8 mouse cellular contexts compared by ENCODE assay signal in the genomic region with DNA sequence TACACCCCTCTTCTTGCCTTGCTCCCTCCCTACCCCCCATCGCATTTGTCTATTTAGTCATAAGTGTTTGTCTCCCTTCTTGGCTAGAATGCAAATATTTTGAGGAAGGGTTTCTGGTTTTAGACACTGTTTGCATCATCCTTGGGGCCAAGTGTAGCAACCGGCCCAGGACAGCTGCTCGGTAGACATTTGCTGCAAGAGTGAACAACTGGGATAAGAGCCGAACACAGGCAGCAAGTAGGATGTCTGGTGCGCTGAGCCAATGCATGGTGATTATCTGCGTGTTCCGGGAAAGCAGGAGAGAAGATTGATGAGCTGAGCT. TPM values are rescaled to one million over a fixed set of nuclear protein-coding genes. Genes with fewer than 3 reads are reported as not detected.
A peak's percentile ranks its signal among the peaks of the same experiment; 100 is the strongest.
DNase-seq lines count a peak whose midpoint lies in the region; ATAC-seq and TF ChIP-seq lines count a peak whose summit lies in the region.

No protein-coding gene starts in this region.

- no peaks in the 10 kb centered on the region for H3K27me3 ChIP-seq in limb, embryonic 12.5 days
- H3K27me3 ChIP-seq in midbrain, embryonic 16.5 days (ENCODE audit: control insufficient read depth, insufficient read depth, low read depth, low read length), result no peaks in the 10 kb centered on the region

- peak overlapping the region; percentile 100 for H3K27ac ChIP-seq in layer of hippocampus, adult 2 months
- H3K27ac ChIP-seq in bone marrow macrophage, adult 2 months (ENCODE audit: insufficient read depth, low read depth, low read length), result no peak overlapping the region
- no peak overlapping the region for H3K27ac ChIP-seq in limb, embryonic 12.5 days
- H3K27ac ChIP-seq in midbrain, embryonic 16.5 days (ENCODE audit: low read length), result no peak overlapping the region

- H3K9ac ChIP-seq in limb, embryonic 12.5 days (replicated peaks), result peak overlapping the region; percentile 96
- no peak overlapping the region for H3K9ac ChIP-seq in midbrain, embryonic 16.5 days (ENCODE audit: low read depth, low read length)

- TF ChIP-seq CTCF in layer of hippocampus, adult 2 months (conservative IDR thresholded peaks at IDR 0.05), result no peak
- TF ChIP-seq CTCF in bone marrow macrophage, adult 2 months (IDR thresholded peaks at IDR 0.05; ENCODE audit: low read depth, low read length), result no peak

- no peak overlapping the region; the same call in 1 of the 2 replicates for H3K4me3 ChIP-seq in layer of hippocampus, adult 2 months
- H3K4me3 ChIP-seq in bone marrow macrophage, adult 2 months (ENCODE audit: insufficient read depth, low read length), result peak overlapping the region; percentile 85
- H3K4me3 ChIP-seq in limb, embryonic 12.5 days (replicated peaks), result peak overlapping the region; percentile 79
- H3K4me3 ChIP-seq in midbrain, embryonic 16.5 days (ENCODE audit: low read depth, low read length), result no peak overlapping the region

- no peak for ATAC-seq in limb, embryonic 12.5 days (ENCODE audit: insufficient number of reproducible peaks, insufficient read depth, low FRiP score, low TSS enrichment, low read depth)
- no peak for ATAC-seq in midbrain, embryonic 16.5 days

- H3K9me3 ChIP-seq in limb, embryonic 12.5 days, result no peaks in the 10 kb centered on the region
- no peaks in the 10 kb centered on the region for H3K9me3 ChIP-seq in midbrain, embryonic 16.5 days (replicated peaks; ENCODE audit: control insufficient read depth, low read length, poor library complexity, severe bottlenecking)

- no peaks in the 10 kb centered on the region for H3K36me3 ChIP-seq in limb, embryonic 12.5 days
- no peaks in the 10 kb centered on the region for H3K36me3 ChIP-seq in midbrain, embryonic 16.5 days (ENCODE audit: control insufficient read depth, insufficient read depth, low read length)

- peaks cover 22% of the 10 kb centered on the region for H3K4me1 ChIP-seq in bone marrow macrophage, adult 2 months (ENCODE audit: control insufficient read depth, insufficient read depth, low read length)
- peaks cover 25% of the 10 kb centered on the region for H3K4me1 ChIP-seq in limb, embryonic 12.5 days (replicated peaks)
- peaks cover 34% of the 10 kb centered on the region for H3K4me1 ChIP-seq in midbrain, embryonic 16.5 days (ENCODE audit: control insufficient read depth, insufficient read depth, low read length)

- TF ChIP-seq POLR2A in bone marrow macrophage, adult 2 months (IDR thresholded peaks at IDR 0.05; ENCODE audit: borderline replicate concordance, low read depth, low read length), result no peak

- DNase-seq in layer of hippocampus, adult 2 months (ENCODE audit: low spot score in 2 of 2), result no peak
- no peak for DNase-seq in layer of hippocampus, adult 8-10 months (ENCODE audit: low spot score in 2 of 2)
- peak; percentile 39 to 51 for DNase-seq in heart, adult 9 months (ENCODE audit: low spot score in 2 of 2)
- DNase-seq in spleen, postnatal 4 days (ENCODE audit: low spot score in 2 of 2), result no peak
- no peak for DNase-seq in frontal cortex, postnatal 25 days (ENCODE audit: low spot score in 2 of 2)

- WGBS in limb, embryonic 12.5 days, result 67% methylated on average over 7 of the region's 7 CpGs
- 82% methylated on average over 7 of the region's 7 CpGs for WGBS in midbrain, embryonic 16.5 days

- peak overlapping the region; percentile 92 for H3K4me2 ChIP-seq in limb, embryonic 12.5 days
- H3K4me2 ChIP-seq in midbrain, embryonic 16.5 days (ENCODE audit: low read length), result peak overlapping the region; percentile 97

RNA-seq across cellular contexts. Expression of a gene that starts 2.3 kb away (rescaled TPM):
- 10 to 100 TPM; 87.3 to 94.3 TPM for total RNA-seq in layer of hippocampus, adult 2 months (2021)
- 10 to 100 TPM; 80.6 to 95.3 (median 90.6) TPM for total RNA-seq in layer of hippocampus, adult 8-10 months (2022)
- polyA plus RNA-seq in bone marrow macrophage, adult 2 months (2012; ENCODE audit: insufficient read depth, insufficient read length, missing spikeins), result 78.6 and 108 TPM in 2 replicates
- 116 and 124 TPM in 2 replicates for polyA plus RNA-seq in limb, embryonic 12.5 days (2016; fragmentation: Nextera tagmentation; extraction: Ambion mirVana)
- polyA plus RNA-seq in midbrain, embryonic 16.5 days (2015; fragmentation: Nextera tagmentation; extraction: Ambion mirVana), result 55.1 and 64.5 TPM in 2 replicates

Comparison
In these comparisons a context has a peak if more than half of its experiments do, and no peak if none do; other contexts are left out.
1. DNase-seq: peak in heart, adult 9 months (2 of 2); none in layer of hippocampus, adult 2 months (0 of 2), layer of hippocampus, adult 8-10 months (0 of 2), spleen, postnatal 4 days (0 of 2) and frontal cortex, postnatal 25 days (0 of 2).
2. H3K4me3 ChIP-seq: peak in bone marrow macrophage, adult 2 months (single experiment) and limb, embryonic 12.5 days (single experiment); none in layer of hippocampus, adult 2 months (single experiment) and midbrain, embryonic 16.5 days (single experiment).